Mouse (Mus musculus): ENCODE measurements at regions not wholly inside any gene's neighbourhood (a gene's known extent, or its start where the extent isn't known, plus 50 kb on each side); places are given as distances from the start of the nearest gene placed in this dataset.

DNA sequence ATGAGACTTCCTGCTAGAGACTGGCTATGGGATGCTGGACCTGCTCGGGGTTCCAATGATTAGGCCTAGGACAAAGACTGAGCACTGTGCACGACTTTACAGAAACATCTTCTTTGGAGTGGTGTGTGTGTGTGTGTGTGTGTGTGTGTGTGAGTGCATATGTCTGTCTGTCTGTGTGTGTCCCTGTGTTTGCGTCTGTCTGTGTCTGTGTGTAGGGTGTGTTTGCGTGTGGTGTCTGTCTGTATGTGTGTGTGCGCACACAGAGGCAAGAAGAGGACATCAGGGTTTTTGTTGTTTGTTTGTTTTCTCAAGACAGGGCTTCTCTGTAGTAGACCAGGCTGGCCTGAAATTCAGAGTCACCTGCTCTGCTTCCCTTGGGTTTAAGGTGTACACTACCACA is 51.9 kb upstream of the Slco4a1 start:
- H3K27me3 ChIP-seq (ENCODE audit: insufficient read depth, low read length) = no peaks in the 10 kb centered on the region
- DNase-seq = no peak
- no peak overlapping the region for H3K4me3 ChIP-seq (ENCODE audit: low read depth, low read length)
- H3K9ac ChIP-seq = no peak overlapping the region
- no peaks in the 10 kb centered on the region for H3K36me3 ChIP-seq (ENCODE audit: insufficient read depth)
- no peak overlapping the region for H3K4me2 ChIP-seq
- WGBS = 74% methylated on average over 5 of the region's 5 CpGs
- H3K9me3 ChIP-seq (ENCODE audit: low read depth, low read length) = no peaks in the 10 kb centered on the region
- no peaks in the 10 kb centered on the region for H3K4me1 ChIP-seq (ENCODE audit: insufficient read depth)
- H3K27ac ChIP-seq (ENCODE audit: low read depth) = no peak overlapping the region
- TF ChIP-seq CTCF (IDR thresholded peaks at IDR 0.05; ENCODE audit: low read depth) = no peak
- no peak for ATAC-seq (ENCODE audit: insufficient read depth)

DNA sequence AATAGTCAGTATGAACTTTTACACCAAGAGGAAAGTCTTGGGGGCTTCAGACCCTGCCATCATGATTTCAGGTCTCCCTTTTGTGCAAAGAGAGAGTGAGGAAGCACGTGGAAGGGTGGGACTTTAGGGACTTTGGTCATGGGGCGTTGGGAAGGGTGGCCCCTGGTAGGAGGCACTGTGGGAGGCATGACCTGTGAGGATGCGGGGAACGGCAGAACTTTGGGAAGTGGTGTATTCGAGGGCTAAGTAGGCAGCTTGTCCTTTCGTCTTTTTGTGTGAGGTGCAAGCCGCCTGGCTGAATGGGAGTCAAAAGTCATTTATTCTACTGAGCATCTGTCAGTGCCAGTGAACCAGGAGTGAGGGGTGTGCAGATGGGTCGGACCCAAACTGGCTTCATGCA is 52.4 kb upstream of the Slco4a1 start:
- H3K9ac ChIP-seq = no peak overlapping the region
- TF ChIP-seq CTCF (IDR thresholded peaks at IDR 0.05; ENCODE audit: low read depth) = no peak
- ATAC-seq (ENCODE audit: insufficient read depth) = no peak
- H3K27me3 ChIP-seq (ENCODE audit: insufficient read depth, low read length) = no peaks in the 10 kb centered on the region
- no peak overlapping the region for H3K4me2 ChIP-seq
- no peak overlapping the region for H3K4me3 ChIP-seq (ENCODE audit: low read depth, low read length)
- 58% methylated on average over 8 of the region's 8 CpGs for WGBS
- H3K9me3 ChIP-seq (ENCODE audit: low read depth, low read length) = no peaks in the 10 kb centered on the region
- H3K27ac ChIP-seq (ENCODE audit: low read depth) = no peak overlapping the region
- no peak for DNase-seq
- H3K4me1 ChIP-seq (ENCODE audit: insufficient read depth) = no peaks in the 10 kb centered on the region
- H3K36me3 ChIP-seq (ENCODE audit: insufficient read depth) = no peaks in the 10 kb centered on the region

DNA sequence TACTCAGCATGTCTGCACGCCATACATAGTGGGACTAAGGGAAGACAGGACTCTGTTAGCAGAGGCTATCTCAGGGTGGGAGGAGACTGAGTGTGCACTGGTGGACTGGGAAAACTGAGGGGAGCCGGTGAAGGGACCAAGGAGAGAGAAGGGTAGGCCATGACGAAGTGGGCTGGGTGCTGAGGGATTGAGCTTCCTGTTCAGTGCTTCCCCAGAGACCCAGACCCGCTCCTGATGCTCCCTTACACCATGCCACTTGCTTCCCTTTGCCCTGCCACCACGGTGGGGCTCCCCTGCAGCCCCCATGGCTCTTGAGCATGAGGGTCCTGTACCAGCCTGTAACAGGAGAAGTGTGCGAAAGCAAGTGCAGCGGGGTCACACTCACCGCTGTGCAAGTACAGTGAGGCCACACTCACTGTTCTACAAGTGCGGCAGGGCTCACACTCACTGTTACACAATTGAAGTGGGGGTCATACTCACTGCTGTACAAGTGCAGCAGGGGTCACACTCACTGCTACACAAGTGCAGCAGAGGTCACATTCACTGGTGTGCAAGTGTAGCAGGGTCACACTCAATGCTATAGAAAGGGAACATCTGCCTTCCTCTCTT is 53.1 kb upstream of the Slco4a1 start:
- Histone ChIP-seq H3K27ac (ENCODE audit: low read depth) (no peak overlapping the region), H3K4me2 (no peak overlapping the region), H3K9ac (no peak overlapping the region), H3K36me3 (ENCODE audit: insufficient read depth) (no peaks in the 10 kb centered on the region), H3K27me3 (ENCODE audit: insufficient read depth, low read length) (no peaks in the 10 kb centered on the region), H3K4me1 (ENCODE audit: insufficient read depth) (no peaks in the 10 kb centered on the region), H3K4me3 (ENCODE audit: low read depth, low read length) (no peak overlapping the region), H3K9me3 (ENCODE audit: low read depth, low read length) (no peaks in the 10 kb centered on the region)
- TF ChIP-seq CTCF (IDR thresholded peaks at IDR 0.05; ENCODE audit: low read depth) = no peak
- WGBS = 71% methylated on average over 9 of the region's 9 CpGs
- DNase-seq (no peak), ATAC-seq (ENCODE audit: insufficient read depth) (no peak)

DNA sequence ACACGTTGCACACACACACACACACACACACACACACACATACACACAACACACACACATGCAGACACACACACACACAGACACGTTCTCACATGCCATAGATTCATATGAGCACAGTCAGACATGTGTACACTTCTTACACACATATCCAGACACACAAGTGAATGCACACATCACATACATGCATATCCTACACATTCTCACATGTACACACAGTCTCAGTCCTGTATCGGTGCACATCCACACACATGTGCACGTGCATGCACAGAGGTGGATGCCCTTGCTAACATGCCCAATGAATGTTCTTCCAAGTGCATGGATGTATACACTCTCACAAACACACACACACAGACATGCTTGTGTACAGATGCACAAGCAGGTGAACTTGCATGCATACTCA is 53.6 kb upstream of the Slco4a1 start:
- Histone ChIP-seq H3K9ac (no peak overlapping the region), H3K27me3 (ENCODE audit: insufficient read depth, low read length) (no peaks in the 10 kb centered on the region), H3K4me3 (ENCODE audit: low read depth, low read length) (no peak overlapping the region), H3K27ac (ENCODE audit: low read depth) (no peak overlapping the region), H3K9me3 (ENCODE audit: low read depth, low read length) (no peaks in the 10 kb centered on the region), H3K36me3 (ENCODE audit: insufficient read depth) (no peaks in the 10 kb centered on the region), H3K4me2 (no peak overlapping the region), H3K4me1 (ENCODE audit: insufficient read depth) (no peaks in the 10 kb centered on the region)
- ATAC-seq (ENCODE audit: insufficient read depth) (no peak), DNase-seq (no peak)
- 77% methylated on average over 4 of the region's 4 CpGs for WGBS
- no peak for TF ChIP-seq CTCF (IDR thresholded peaks at IDR 0.05; ENCODE audit: low read depth)

DNA sequence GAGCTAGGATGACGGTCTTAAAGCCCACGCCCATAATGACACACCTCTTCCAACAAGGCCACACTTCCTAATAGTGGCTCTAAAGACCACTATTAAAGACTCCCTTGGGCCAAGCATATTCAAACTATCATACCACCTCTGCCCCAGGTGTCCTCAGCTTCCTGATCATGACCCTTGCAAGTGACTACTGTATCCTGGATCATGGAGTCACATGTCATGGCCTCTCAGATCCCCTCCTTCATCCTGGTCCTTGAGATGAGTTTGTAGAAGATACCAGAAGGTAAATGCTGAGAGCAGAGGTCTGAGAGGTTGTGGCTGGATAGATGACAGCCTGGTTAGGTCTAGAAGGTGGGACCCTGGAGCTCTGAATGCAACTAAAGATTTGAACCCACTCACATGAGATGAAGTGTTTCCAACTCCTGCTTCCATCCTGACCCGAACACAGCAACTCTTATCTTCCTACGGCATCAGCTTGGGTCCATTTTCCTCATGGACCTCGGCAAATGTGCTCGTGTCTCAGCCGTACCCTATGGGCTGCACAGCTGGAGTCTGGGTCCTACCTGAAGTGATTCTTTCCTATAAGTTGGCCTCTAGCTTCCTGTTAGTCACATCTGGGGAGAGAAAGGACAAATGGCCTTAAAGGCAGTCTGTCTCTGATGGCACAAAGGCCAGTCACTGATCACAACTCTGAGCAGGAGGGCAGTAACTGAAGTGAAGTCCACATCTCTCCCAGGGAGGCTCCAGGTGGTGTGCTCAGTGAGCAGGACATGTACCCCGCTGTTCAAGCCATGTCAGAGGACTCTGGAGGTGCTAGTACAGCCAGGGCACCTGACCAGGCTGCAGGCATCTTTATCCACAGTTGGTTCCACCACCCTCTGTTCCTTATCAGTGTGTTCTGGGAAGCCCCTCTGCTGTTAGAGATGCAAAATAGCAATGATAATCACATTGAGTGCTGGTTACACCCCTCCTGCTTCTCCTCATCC is 54.3 kb upstream of the Slco4a1 start:
- H3K4me3 ChIP-seq (ENCODE audit: low read depth, low read length) = no peak overlapping the region
- no peaks in the 10 kb centered on the region for H3K4me1 ChIP-seq (ENCODE audit: insufficient read depth)
- H3K27me3 ChIP-seq (ENCODE audit: insufficient read depth, low read length) = no peaks in the 10 kb centered on the region
- no peak overlapping the region for H3K4me2 ChIP-seq
- H3K27ac ChIP-seq (ENCODE audit: low read depth) = no peak overlapping the region
- ATAC-seq (ENCODE audit: insufficient read depth) = no peak
- WGBS = 78% methylated on average over 8 of the region's 8 CpGs
- no peaks in the 10 kb centered on the region for H3K36me3 ChIP-seq (ENCODE audit: insufficient read depth)
- no peak for TF ChIP-seq CTCF (IDR thresholded peaks at IDR 0.05; ENCODE audit: low read depth)
- H3K9ac ChIP-seq = no peak overlapping the region
- no peaks in the 10 kb centered on the region for H3K9me3 ChIP-seq (ENCODE audit: low read depth, low read length)
- DNase-seq = no peak

DNA sequence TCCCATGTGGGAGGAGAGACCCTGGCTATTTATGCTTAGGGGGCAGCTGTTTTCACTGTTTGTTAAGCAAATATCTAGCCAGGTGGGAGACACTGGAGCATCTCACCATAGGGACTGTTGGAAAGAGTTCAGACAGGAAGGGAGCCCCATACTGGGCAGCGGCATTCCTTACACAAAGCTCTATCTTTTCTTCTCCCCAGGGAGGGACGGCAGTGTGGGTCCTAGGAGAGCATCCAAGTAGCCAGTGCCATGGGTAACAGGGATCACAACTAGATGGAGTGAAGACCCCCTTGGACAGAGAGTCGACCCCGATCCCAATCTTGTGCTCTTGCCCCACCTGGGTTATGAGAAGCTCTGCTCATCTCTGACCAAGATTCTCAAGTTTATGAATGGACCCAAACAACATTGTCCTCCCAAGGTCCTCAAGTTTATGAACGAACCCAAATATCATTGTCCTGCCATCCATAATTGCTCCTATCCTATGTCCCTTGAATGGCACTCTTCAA is 55.5 kb upstream of the Slco4a1 start:
- 88% methylated on average over 5 of the region's 5 CpGs for WGBS
- ATAC-seq (ENCODE audit: insufficient read depth) = no peak

More for the DNA sequence above, 55.5 kb upstream of the Slco4a1 start:
- H3K9ac ChIP-seq = no peak overlapping the region
- no peaks in the 10 kb centered on the region for H3K36me3 ChIP-seq (ENCODE audit: insufficient read depth)
- no peak for DNase-seq
- no peak overlapping the region for H3K4me2 ChIP-seq
- H3K9me3 ChIP-seq (ENCODE audit: low read depth, low read length) = no peaks in the 10 kb centered on the region
- H3K4me1 ChIP-seq (ENCODE audit: insufficient read depth) = no peaks in the 10 kb centered on the region
- H3K4me3 ChIP-seq (ENCODE audit: low read depth, low read length) = no peak overlapping the region
- TF ChIP-seq CTCF (IDR thresholded peaks at IDR 0.05; ENCODE audit: low read depth) = no peak
- H3K27ac ChIP-seq (ENCODE audit: low read depth) = no peak overlapping the region
- no peaks in the 10 kb centered on the region for H3K27me3 ChIP-seq (ENCODE audit: insufficient read depth, low read length)

All from lung, embryonic 14.5 days (tissue).